27 mouse cellular contexts compared by ENCODE assay signal in the genomic region with DNA sequence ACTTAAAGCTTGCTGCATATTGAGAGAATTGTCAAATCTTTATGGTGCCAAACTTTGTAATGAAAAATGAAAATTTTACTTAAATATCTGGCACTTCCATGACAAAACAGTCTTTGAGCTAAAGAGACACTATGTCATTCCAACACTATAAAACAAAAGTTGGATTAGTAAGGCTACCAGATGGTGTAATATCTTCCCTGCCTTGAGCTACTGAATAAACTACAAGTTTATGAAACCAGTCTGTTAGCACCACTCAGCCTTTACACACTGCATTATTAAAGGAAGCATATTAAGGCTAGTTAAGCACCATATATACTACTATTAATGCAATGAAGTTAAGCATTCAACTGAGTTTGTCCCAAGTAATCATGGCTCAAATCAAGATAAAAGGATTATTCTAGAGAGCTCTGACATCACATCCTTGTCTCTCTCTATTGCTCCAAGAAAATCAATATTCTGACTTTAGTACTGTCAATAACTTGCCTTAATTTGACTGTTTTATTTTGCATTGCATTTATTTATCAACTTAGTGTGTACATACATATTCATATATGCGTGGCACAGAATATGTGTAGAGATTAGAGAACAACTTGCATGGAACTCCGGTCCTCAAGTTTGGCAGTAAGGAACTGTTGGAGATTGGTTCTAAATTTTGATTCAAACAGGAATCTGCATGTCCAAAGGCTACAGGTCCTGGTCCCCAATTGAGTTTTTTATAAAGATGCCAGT.
DNase-seq lines count a peak whose midpoint lies in the region; ATAC-seq and TF ChIP-seq lines count a peak whose summit lies in the region.
"Had no signal": no experiment of that assay in that cellular context is flagged by ENCODE, and none has a peak within 500 bp of the region (broad histone marks: within the 10 kb centered on the region; RNA-seq: fewer than 3 reads in every experiment).

No protein-coding gene starts in this region.

- peak; percentile 59; the same call in 1 of the 2 replicates for ATAC-seq in forebrain, embryonic 13.5 days
- no peak for ATAC-seq in forebrain, embryonic 11.5 days (replicated peaks; ENCODE audit: low FRiP score)
- ATAC-seq in frontal cortex, adult (ENCODE audit: low TSS enrichment) = peak; percentile 69
- 0 out of 2 replicates have a peak, but pooled peaks have one; percentile 8 for ATAC-seq in lung, embryonic 14.5 days (ENCODE audit: insufficient read depth)
- ATAC-seq: activated CD4-positive, CD25-positive, alpha-beta regulatory T cell, adult 4 months; forebrain, embryonic 14.5 days; hindbrain, postnatal 0 days; inflammation-experienced regulatory T-cells, adult 6 months; intestine, postnatal 0 days had no signal

- no peaks in the 10 kb centered on the region for H3K27me3 ChIP-seq in forebrain, embryonic 13.5 days
- H3K27me3 ChIP-seq in forebrain, embryonic 11.5 days (ENCODE audit: control insufficient read depth, insufficient read depth, low read length) = no peaks in the 10 kb centered on the region
- no peaks in the 10 kb centered on the region for H3K27me3 ChIP-seq in lung, embryonic 14.5 days (ENCODE audit: insufficient read depth, low read length)
- H3K27me3 ChIP-seq: embryonic facial prominence, embryonic 12.5 days; embryonic facial prominence, embryonic 15.5 days; heart, embryonic 13.5 days had no signal

- H3K9me3 ChIP-seq in forebrain, embryonic 13.5 days (replicated peaks) = no peaks in the 10 kb centered on the region
- no peaks in the 10 kb centered on the region for H3K9me3 ChIP-seq in forebrain, embryonic 11.5 days (ENCODE audit: control insufficient read depth, low read length)
- H3K9me3 ChIP-seq in lung, embryonic 14.5 days (ENCODE audit: low read depth, low read length) = no peaks in the 10 kb centered on the region
- H3K9me3 ChIP-seq: embryonic facial prominence, embryonic 12.5 days; embryonic facial prominence, embryonic 15.5 days; heart, embryonic 10.5 days; heart, embryonic 13.5 days had no signal

- H3K9ac ChIP-seq in forebrain, embryonic 13.5 days = no peak overlapping the region
- H3K9ac ChIP-seq in forebrain, embryonic 11.5 days (ENCODE audit: low read length) = no peak overlapping the region
- no peak overlapping the region for H3K9ac ChIP-seq in lung, embryonic 14.5 days
- H3K9ac ChIP-seq: embryonic facial prominence, embryonic 12.5 days; embryonic facial prominence, embryonic 15.5 days; heart, embryonic 13.5 days; hindbrain, embryonic 14.5 days had no signal

- H3K36me3 ChIP-seq in forebrain, embryonic 13.5 days (ENCODE audit: poor library complexity, severe bottlenecking) = no peaks in the 10 kb centered on the region
- H3K36me3 ChIP-seq in forebrain, embryonic 11.5 days (ENCODE audit: control insufficient read depth, insufficient read depth, low read length) = no peaks in the 10 kb centered on the region
- H3K36me3 ChIP-seq in lung, embryonic 14.5 days (ENCODE audit: insufficient read depth) = no peaks in the 10 kb centered on the region
- H3K36me3 ChIP-seq: embryonic facial prominence, embryonic 12.5 days; embryonic facial prominence, embryonic 15.5 days; heart, embryonic 10.5 days; heart, embryonic 13.5 days had no signal

- no peak overlapping the region for H3K27ac ChIP-seq in forebrain, embryonic 13.5 days
- no peak overlapping the region for H3K27ac ChIP-seq in forebrain, embryonic 11.5 days (ENCODE audit: low read depth, low read length)
- no peak overlapping the region for H3K27ac ChIP-seq in lung, embryonic 14.5 days (ENCODE audit: low read depth)
- H3K27ac ChIP-seq: embryonic facial prominence, embryonic 12.5 days; embryonic facial prominence, embryonic 15.5 days; heart, adult 2 months; heart, embryonic 10.5 days; heart, embryonic 13.5 days; hindbrain, embryonic 14.5 days; hindbrain, postnatal 0 days had no signal

- H3K4me1 ChIP-seq in forebrain, embryonic 13.5 days = no peaks in the 10 kb centered on the region
- H3K4me1 ChIP-seq in forebrain, embryonic 11.5 days (replicated peaks; ENCODE audit: control insufficient read depth, insufficient read depth, low read length) = no peaks in the 10 kb centered on the region
- no peaks in the 10 kb centered on the region for H3K4me1 ChIP-seq in lung, embryonic 14.5 days (ENCODE audit: insufficient read depth)
- H3K4me1 ChIP-seq: embryonic facial prominence, embryonic 12.5 days; embryonic facial prominence, embryonic 15.5 days; heart, embryonic 10.5 days had no signal

- no peak overlapping the region for H3K4me2 ChIP-seq in forebrain, embryonic 13.5 days
- no peak overlapping the region for H3K4me2 ChIP-seq in forebrain, embryonic 11.5 days (ENCODE audit: low read depth, low read length, severe bottlenecking)
- H3K4me2 ChIP-seq in lung, embryonic 14.5 days = no peak overlapping the region
- H3K4me2 ChIP-seq: embryonic facial prominence, embryonic 12.5 days; embryonic facial prominence, embryonic 15.5 days; heart, embryonic 13.5 days; hindbrain, embryonic 14.5 days had no signal

- TF ChIP-seq CTCF in lung, embryonic 14.5 days (IDR thresholded peaks at IDR 0.05; ENCODE audit: low read depth) = no peak

- 94% methylated on average over 2 of the region's 2 CpGs for WGBS in forebrain, embryonic 13.5 days
- WGBS in forebrain, embryonic 11.5 days = 96% methylated on average over 2 of the region's 2 CpGs
- WGBS in lung, embryonic 14.5 days = 91% methylated on average over 2 of the region's 2 CpGs

- H3K4me3 ChIP-seq in forebrain, embryonic 13.5 days = no peak overlapping the region
- H3K4me3 ChIP-seq in forebrain, embryonic 11.5 days (ENCODE audit: low read depth, low read length) = no peak overlapping the region
- no peak overlapping the region for H3K4me3 ChIP-seq in lung, embryonic 14.5 days (ENCODE audit: low read depth, low read length)
- H3K4me3 ChIP-seq: embryonic facial prominence, embryonic 12.5 days; embryonic facial prominence, embryonic 15.5 days; heart, adult 2 months; heart, embryonic 10.5 days; heart, embryonic 13.5 days had no signal

- no peak for DNase-seq in forebrain, embryonic 11.5 days (ENCODE audit: low spot score)
- no peak for DNase-seq in frontal cortex, postnatal 10 days (ENCODE audit: low spot score in 2 of 2)
- no peak for DNase-seq in lung, embryonic 14.5 days
- DNase-seq in lung, postnatal 36 days = no peak
- DNase-seq: adrenal gland, adult 8-10 months; adrenal gland, postnatal 25 days; cerebellum, adult 11 months; cerebellum, adult 2 months; cerebellum, adult 9-11 months; cerebellum, postnatal 25 days; gastrocnemius, postnatal 10 days; gastrocnemius, postnatal 36 days; heart, adult 2 months; heart, postnatal 14 days; heart, postnatal 4 days had no signal
